Mouse (Mus musculus) neutrophil, adult 5-6 weeks (primary cell): ENCODE measurements around the gene 1700088E04Rik. TPM values are rescaled to one million over a fixed set of nuclear protein-coding genes. Genes with fewer than 3 reads are reported as not detected.

Experiments used
- total RNA-seq: library from RNA; stranded (forward); fragments of 200-1000 nt; gene quantifications from 2 replicates; pipeline ENCODE4 v1.2.3, GENCODE M21; 2017

1700088E04Rik gene
- total RNA-seq, 1 experiment from 2014 or later, result 0.12 TPM

Other genes with a start within 250 kb of the 1700088E04Rik start
- 1.0 and 2.3 TPM in 2 replicates for gene Gm49510, start 241.6 kb downstream of the 1700088E04Rik start, total RNA-seq
- 31.8 and 39.0 TPM in 2 replicates for gene Sh3bp1, start 241.5 kb downstream of the 1700088E04Rik start, total RNA-seq
- gene Pdxp, start 227.3 kb downstream of the 1700088E04Rik start, total RNA-seq, result 2.1 and 3.7 TPM in 2 replicates
- gene Lgals1, start 214.5 kb downstream of the 1700088E04Rik start, total RNA-seq, result 31.7 and 43.2 TPM in 2 replicates
- 18.9 and 22.6 TPM in 2 replicates for gene Nol12, start 206.3 kb downstream of the 1700088E04Rik start, total RNA-seq
- gene Triobp, start 193.5 kb downstream of the 1700088E04Rik start, total RNA-seq, result 37.2 and 41.9 TPM in 2 replicates
- gene H1f0, start 112.8 kb downstream of the 1700088E04Rik start, total RNA-seq, result 3.3 and 6.8 TPM in 2 replicates
- gene Galr3, start 99.4 kb downstream of the 1700088E04Rik start, total RNA-seq, result not detected in 2 replicates
- 19.2 and 22.6 TPM in 2 replicates for gene Ankrd54, start 78.4 kb downstream of the 1700088E04Rik start, total RNA-seq
- 97.7 and 106 TPM in 2 replicates for gene Eif3l, start 66.1 kb downstream of the 1700088E04Rik start, total RNA-seq
- 31.8 and 32.7 TPM in 2 replicates for gene Micall1, start 32.4 kb downstream of the 1700088E04Rik start, total RNA-seq
- gene Polr2f, start 244 bp downstream of the 1700088E04Rik start, total RNA-seq, result 27.9 and 42.8 TPM in 2 replicates
- gene Sox10, start 24.0 kb upstream of the 1700088E04Rik start, total RNA-seq, result not detected in 2 replicates
- gene Pick1, start 87.9 kb upstream of the 1700088E04Rik start, total RNA-seq, result 16.1 and 16.2 TPM in 2 replicates
- gene Gm49486, start 88.1 kb upstream of the 1700088E04Rik start, total RNA-seq, result 1.0 and 1.1 TPM in 2 replicates
- gene Slc16a8, start 113.5 kb upstream of the 1700088E04Rik start, total RNA-seq, result not detected in 2 replicates
- gene Baiap2l2, start 144.3 kb upstream of the 1700088E04Rik start, total RNA-seq, result not detected in 2 replicates
- gene Pla2g6, start 187.1 kb upstream of the 1700088E04Rik start, total RNA-seq, result 3.4 and 5.5 TPM in 2 replicates
- 2.7 and 3.4 TPM in 2 replicates for gene Maff, start 205.4 kb upstream of the 1700088E04Rik start, total RNA-seq